Mouse (Mus musculus) small intestine, adult 2 months (tissue): ENCODE measurements around the gene Zcchc14. TPM values are rescaled to one million over a fixed set of nuclear protein-coding genes. Genes with fewer than 3 reads are reported as not detected.

Experiments used
- H3K27ac ChIP-seq: fragments of 200-500 bp; 2 replicates; pipeline ENCODE4 v1.5.1; 2012; ENCODE audit warnings: low read depth, low read length, control low read depth, inconsistent platforms; ENCODE audit not compliant: insufficient read depth
- H3K27me3 ChIP-seq: fragments of 200-500 bp; 2 replicates; pipeline ENCODE4 v1.6.1; 2012; ENCODE audit warnings: mild to moderate bottlenecking, moderate library complexity, low read length, inconsistent platforms; ENCODE audit not compliant: control insufficient read depth, insufficient read depth
- H3K36me3 ChIP-seq: fragments of 200-500 bp; 2 replicates; pipeline ENCODE4 v1.6.1; 2012; ENCODE audit warnings: mild to moderate bottlenecking, low read length, control low read depth, inconsistent platforms; ENCODE audit not compliant: control insufficient read depth, insufficient read depth
- H3K4me1 ChIP-seq: fragments of 200-500 bp; 2 replicates; pipeline ENCODE4 v1.6.1; 2012; ENCODE audit warnings: low read length, inconsistent platforms, mixed read lengths; ENCODE audit not compliant: control insufficient read depth, insufficient read depth, insufficient read length
- H3K4me3 ChIP-seq: fragments of 200-500 bp; 2 replicates; pipeline ENCODE4 v1.5.1; 2012; ENCODE audit warnings: low read depth, mild to moderate bottlenecking, control low read depth, inconsistent platforms, low read length, moderate library complexity
- CTCF ChIP-seq: fragments of 200-500 bp; IDR thresholded peaks from 2 replicates; pipeline ENCODE4 v1.5.1; 2012; ENCODE audit warnings: low read depth, mild to moderate bottlenecking, control low read depth, inconsistent platforms, low read length, moderate library complexity, mixed read lengths; ENCODE audit not compliant: insufficient replicate concordance, insufficient read length; ENCODE audit errors: extremely low read depth
- POLR2A ChIP-seq: fragments of 200-500 bp; IDR thresholded peaks from 2 replicates; pipeline ENCODE4 v1.6.1; 2012; ENCODE audit warnings: low read depth, mild to moderate bottlenecking, control low read depth, inconsistent platforms, low read length, moderate library complexity
- WGBS: fragments of 180-500 bp; shearing (Covaris S2); methylation state at CpG from one replicate; pipeline ENCODE4 v1.1.7; 2018; 5-methylcytosine and 5-hydroxymethylcytosine counted together
- polyA plus RNA-seq: library from polyadenylated mRNA; depleted of rRNA; stranded (reverse); fragments of >200 nt; gene quantifications from 2 replicates; pipeline ENCODE4 v1.2.3, GENCODE M21; 2012

Gene Zcchc14
- polyA plus RNA-seq, 1 experiment, result 31.3 TPM

- Histone ChIP-seq H3K4me3 (no peak overlapping the region), H3K27me3 (no peaks in the 10 kb centered on the region), H3K27ac (no peak overlapping the region), H3K36me3 (peaks cover 12% of the 10 kb centered on the region), H3K4me1 (peaks cover 9% of the 10 kb centered on the region; the same call in 1 of the 2 replicates)
- no peak for TF ChIP-seq CTCF
- 86% methylated on average over 4 of the region's 4 CpGs for WGBS
These were observed 24.0 kb downstream of the Zcchc14 start for GRCm38 (mm10) chr8:121628681-121629080.

GRCm38 (mm10) chr8:121623043-121623442, 29.7 kb downstream of the Zcchc14 start:
- Histone ChIP-seq H3K27ac (no peak overlapping the region), H3K4me1 (peaks cover 25% of the 10 kb centered on the region), H3K4me3 (no peak overlapping the region), H3K36me3 (peaks cover 10% of the 10 kb centered on the region), H3K27me3 (no peaks in the 10 kb centered on the region)
- WGBS, result 88% methylated on average over 8 of the region's 8 CpGs
- TF ChIP-seq POLR2A (no peak), CTCF (no peak)

GRCm38 (mm10) chr8:121621879-121622278, 30.8 kb downstream of the Zcchc14 start:
- 74% methylated on average over 1 of the region's 1 CpGs for WGBS
- H3K4me1 ChIP-seq, result peaks cover 25% of the 10 kb centered on the region
- no peak for TF ChIP-seq CTCF
- TF ChIP-seq POLR2A, result no peak
- no peaks in the 10 kb centered on the region for H3K27me3 ChIP-seq
- no peak overlapping the region for H3K4me3 ChIP-seq
- H3K36me3 ChIP-seq, result peaks cover 8% of the 10 kb centered on the region; the same call in 1 of the 2 replicates
- no peak overlapping the region for H3K27ac ChIP-seq

GRCm38 (mm10) chr8:121620801-121621516, 31.7 kb downstream of the Zcchc14 start:
- Histone ChIP-seq H3K27me3 (no peaks in the 10 kb centered on the region), H3K36me3 (peaks cover 8% of the 10 kb centered on the region; the same call in 1 of the 2 replicates), H3K4me1 (peaks cover 25% of the 10 kb centered on the region), H3K4me3 (no peak overlapping the region), H3K27ac (peak overlapping the region; percentile 8; the same call in 1 of the 2 replicates)
- TF ChIP-seq CTCF, result no peak
- TF ChIP-seq POLR2A, result no peak
- WGBS, result 68% methylated on average over 12 of the region's 12 CpGs

GRCm38 (mm10) chr8:121619401-121619995, 33.2 kb downstream of the Zcchc14 start:
- WGBS, result 20% methylated on average over 7 of the region's 7 CpGs
- Histone ChIP-seq H3K4me1 (peaks cover 25% of the 10 kb centered on the region), H3K27me3 (no peaks in the 10 kb centered on the region), H3K27ac (peak overlapping the region; percentile 76), H3K36me3 (peaks cover 11% of the 10 kb centered on the region; the same call in 1 of the 2 replicates), H3K4me3 (no peak overlapping the region)
- TF ChIP-seq POLR2A (no peak), CTCF (no peak)

- Histone ChIP-seq H3K36me3 (peaks cover 22% of the 10 kb centered on the region), H3K27me3 (no peaks in the 10 kb centered on the region), H3K4me3 (no peak overlapping the region), H3K4me1 (no peaks in the 10 kb centered on the region), H3K27ac (no peak overlapping the region)
- TF ChIP-seq POLR2A (no peak), CTCF (no peak)
These were observed 39.3 kb downstream of the Zcchc14 start for GRCm38 (mm10) chr8:121613419-121613818.

- TF ChIP-seq POLR2A (no peak), CTCF (no peak)
- H3K27ac ChIP-seq, result no peak overlapping the region
- peaks cover 37% of the 10 kb centered on the region for H3K36me3 ChIP-seq
- no peaks in the 10 kb centered on the region for H3K4me1 ChIP-seq
- 88% methylated on average over 11 of the region's 11 CpGs for WGBS
- H3K4me3 ChIP-seq, result no peak overlapping the region
- no peaks in the 10 kb centered on the region for H3K27me3 ChIP-seq
These were observed 42.8 kb downstream of the Zcchc14 start for GRCm38 (mm10) chr8:121609916-121610315.
